Mouse (Mus musculus) gastrocnemius, postnatal 10 days (tissue): ENCODE data around the gene Dnah3. TPM values are rescaled to one million over a fixed set of nuclear protein-coding genes. Genes with fewer than 3 reads are reported as not detected.

Experiments
- DNase-seq: peaks from one replicate; pipeline ENCODE4 v3.0.0; 2021; ENCODE audit warnings: mixed read lengths
- total RNA-seq, 2 experiments: library from RNA; stranded (reverse); gene quantifications; 2 replicates each; pipeline ENCODE4 v1.2.3; 2021

Dnah3 gene
- total RNA-seq, 2 experiments from 2014 or later, result not detected

DNA sequence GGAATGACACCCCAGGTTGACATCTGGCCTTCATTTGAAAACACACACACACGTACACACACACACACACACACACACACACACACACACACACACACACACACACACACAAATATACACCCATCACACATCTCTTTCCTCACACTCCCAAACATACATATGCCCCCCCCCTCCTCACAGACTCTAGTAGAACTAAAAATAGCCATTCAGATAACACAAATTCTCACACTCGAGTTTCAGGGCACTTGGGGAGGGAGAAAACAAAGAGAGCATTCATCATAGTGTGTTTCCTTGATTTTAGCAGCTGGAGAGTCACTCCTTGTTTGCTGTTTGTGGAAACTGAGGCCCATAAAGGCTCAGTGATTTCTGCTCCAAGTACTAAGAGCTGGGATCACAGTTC is 41.1 kb downstream of the Dnah3 start:
- no peak for DNase-seq

DNA sequence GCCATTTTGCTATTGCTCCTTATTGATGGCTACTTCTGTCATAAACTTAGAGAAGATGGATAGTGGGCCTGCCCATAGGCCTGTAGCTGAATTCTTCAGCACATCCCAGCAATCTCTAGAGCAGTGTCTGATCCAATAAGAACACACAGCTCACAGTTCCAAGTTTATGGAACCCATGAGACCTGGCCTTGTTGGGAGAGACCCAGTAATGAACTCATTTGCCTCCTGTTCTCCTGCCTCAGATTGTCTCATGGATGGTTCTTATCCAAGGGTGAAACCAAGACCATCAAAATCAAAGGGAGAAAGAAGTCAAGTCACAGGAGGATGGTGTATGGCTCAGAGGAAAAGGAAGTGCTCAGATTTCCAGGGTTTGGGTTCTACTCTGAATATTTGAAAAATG is 44.6 kb downstream of the Dnah3 start:
- no peak for DNase-seq

DNA sequence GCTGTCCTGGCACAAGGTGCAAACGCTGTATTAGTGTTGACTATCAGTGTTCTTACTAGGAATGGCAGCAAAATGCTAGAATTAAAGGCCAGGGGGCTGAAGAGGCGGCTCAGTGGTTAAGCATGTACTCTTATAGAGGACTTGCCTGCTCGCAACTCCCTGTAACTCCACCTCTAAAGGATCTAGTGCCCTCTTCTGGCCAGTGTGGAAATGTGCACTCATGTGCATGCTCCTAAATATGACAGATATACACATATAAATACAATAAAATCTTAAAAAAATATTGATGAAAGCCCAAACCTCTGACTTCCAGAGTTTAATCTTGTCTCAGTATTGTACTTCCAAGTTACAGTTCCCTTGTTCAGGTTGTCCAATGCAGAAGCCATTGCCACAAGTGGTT is 51.1 kb downstream of the Dnah3 start:
- no peak for DNase-seq

DNA sequence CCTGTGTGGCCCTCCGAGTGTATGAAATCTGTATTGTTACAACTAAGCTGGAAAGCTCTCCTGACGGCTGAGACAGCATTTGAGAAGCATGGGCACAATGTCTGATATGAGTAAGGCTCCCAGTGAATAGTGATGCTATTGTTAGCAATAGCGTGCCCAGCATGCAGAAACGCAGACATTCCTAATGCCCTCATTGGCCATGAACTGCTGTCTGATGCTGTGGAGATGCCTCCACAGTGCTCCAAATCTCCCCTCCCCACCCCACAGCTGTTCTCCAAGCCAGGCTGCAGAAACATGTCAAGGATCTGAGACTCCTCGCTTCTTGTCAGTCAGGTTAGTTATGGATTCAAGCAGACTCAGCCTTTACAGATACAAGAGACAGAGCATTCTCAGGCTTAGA is 58.7 kb downstream of the Dnah3 start:
- no peak for DNase-seq

DNA sequence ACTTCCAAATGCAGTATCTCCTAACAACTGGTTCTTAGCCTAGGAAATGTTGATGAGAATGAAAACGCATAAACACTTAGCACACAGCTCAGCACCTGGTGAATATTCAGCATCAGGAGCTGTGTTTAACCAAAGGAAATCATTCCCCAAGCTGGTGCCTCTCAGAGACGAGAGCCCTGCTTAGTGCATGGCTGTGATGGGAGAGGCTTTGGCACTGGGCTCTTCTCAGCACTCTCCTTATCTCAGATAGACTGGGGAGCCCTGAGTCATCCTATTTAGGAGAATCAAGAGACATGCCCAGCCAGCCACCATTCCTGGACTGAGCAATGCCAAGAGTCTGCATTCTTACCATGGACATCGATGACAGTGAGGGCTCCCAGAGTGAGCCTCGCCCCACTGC is 60.1 kb downstream of the Dnah3 start:
- DNase-seq, result no peak

DNA sequence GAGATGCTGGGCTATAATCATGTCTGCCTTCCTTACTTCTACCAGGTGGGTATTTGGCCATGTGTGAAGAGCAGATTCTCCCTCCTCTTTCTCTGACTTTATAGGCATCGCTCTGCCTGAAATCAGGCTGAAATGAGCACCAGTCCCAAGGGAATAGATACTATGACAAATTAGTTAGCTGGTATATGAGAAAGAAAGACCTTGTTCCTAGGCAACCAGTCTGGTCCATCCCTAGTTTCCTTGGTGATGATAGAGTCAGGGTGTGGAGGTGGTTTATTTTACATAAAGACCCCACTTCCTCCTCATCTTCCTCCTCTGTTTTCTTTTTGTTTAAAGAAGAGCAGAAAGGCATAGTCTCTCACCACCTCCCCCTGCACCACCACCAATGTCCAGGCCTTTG is 60.5 kb downstream of the Dnah3 start:
- DNase-seq, result no peak

DNA sequence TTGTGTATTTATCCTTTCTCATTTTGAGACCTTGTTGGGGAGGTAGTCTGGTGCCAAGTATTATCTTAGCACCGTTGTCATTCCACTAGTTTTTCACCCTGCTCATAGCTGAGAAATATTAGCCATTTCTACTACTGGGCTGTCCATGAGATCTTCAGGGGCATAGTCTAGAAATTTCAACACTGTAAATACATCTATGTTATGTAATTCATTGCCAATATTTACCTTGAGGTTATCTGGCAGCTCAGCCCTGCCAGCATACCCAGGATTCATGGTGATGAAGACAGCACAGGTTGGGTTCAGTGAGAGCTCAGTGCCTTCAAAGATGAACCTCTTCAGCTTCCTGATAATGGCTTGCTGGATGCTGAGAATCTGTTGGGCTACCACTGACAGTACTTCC is 66.4 kb downstream of the Dnah3 start:
- no peak for DNase-seq

DNA sequence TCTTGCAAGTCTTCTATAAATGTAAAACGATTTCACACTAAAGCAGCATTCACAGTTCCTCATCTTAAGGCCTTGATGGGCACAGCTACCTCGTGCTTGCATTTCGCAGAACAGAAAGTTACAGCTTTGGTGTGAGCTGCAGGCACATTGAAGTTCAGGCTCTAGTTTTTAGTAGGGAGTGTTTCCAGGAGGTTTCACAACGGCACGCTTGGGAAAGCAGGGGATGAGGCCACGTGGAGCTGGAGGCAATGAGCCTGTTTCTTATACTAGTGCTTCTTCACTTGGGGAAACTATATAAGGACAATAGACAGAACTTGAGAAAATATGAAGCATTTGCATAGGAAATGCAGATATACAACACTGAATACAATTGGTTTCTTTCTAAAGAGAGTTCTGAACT is 98.0 kb downstream of the Dnah3 start:
- no peak for DNase-seq

DNA sequence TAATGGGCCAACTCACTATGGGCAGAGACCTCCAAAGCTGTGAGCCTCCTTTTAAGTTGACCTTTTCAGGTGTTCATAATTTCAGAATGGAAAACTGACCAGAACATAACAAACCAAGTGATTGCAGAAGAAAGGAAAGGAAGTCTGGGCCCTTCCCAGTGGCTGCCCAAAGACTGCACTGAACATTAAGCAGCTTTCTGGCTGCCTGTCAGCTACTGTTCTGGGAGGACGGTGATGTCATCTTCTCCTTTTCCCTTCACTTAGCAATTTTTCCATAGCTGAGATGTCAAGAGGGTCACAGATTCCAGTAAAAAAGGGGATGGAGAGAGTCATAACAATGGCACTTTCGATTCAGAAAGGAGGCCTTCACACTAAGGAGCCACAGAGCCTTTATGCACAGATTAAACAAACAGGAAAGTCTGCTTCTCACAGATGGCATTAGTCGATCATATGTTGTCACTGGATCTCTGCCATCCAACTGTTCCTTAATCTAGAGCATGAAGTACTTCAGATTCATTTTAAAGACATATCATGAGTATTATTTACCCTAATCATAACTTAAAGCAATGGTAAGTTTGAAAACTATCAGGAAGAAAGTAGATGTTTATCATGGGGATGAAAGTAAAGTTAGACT is 109.7 kb downstream of the Dnah3 start:
- no peak for DNase-seq

DNA sequence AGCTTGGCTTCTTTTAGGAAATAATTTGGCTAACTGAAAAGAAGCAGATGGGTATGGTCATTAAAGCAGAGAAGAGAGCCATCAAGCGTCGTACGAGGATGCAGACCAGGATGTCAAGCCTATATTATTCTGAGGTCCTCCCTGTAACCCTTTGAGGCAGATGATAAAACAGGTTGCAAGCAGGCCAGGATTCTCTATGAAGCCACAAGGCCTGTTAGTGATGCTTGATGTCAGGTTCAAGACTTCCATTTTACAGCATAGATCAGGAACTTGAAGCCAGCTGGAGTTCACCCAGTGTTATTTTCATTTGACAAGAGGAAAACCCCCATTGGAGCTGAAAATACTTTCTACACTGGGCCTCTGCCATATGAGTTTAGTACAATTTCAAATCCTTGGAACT is 114.9 kb downstream of the Dnah3 start:
- DNase-seq, result no peak

DNA sequence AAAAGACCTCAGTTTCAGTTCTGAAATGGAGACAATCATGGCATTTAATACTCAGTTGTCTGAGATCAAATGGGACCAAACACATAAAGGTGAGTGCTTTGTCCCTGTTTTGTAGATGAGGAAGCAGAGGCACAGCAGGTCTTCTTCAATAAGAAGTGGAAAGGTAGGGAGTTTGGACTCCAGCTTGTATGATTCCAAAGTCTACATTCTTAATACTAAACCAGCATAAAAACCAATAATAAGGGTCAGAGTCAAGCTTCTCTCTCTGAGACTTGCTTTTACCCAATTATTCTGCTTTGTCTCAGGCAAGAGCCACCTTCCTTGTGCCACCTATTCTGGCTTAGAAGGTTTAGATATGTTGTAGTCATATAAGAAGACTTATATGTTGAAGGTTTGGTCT is 116.5 kb downstream of the Dnah3 start:
- no peak for DNase-seq

DNA sequence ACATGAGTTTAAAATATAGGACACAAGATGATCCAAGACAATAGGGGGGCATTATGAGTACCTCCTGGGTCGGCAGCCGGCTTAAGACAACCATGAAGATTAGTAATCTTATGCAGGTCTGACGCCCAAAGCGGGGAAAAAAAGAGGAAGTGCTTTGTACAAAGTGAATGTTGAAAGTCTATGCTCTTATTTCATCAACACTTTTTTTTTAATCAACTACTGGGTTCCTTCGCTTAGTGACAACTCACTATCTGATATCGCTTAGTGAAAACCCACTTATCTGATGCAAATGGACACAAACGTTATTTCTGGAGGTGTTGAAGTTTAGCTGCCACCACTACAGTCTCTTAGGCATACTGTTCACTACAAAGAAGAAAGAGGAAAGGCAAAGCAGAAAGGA is 117.5 kb downstream of the Dnah3 start:
- DNase-seq, result no peak

DNA sequence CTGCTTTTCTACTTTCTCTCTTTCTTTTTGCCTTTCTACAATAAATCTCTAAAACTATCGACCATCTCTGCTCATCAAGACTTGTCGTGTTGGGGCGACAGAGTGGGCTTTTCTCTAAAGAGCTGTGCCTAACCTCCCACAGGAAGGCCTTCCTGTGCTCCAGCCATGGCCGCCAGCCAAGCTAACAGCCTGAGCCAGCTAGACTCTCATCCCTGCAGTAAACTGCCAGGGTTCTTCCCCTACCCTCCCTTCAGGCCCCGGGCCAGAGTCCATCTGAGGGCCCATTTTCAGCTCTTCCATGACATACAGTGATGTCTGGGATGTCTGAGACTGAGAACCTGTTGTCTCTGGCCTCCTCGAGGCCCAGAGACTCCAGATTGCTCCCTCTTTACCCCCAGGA is 118.8 kb downstream of the Dnah3 start:
- peak; percentile 13 for DNase-seq

DNA sequence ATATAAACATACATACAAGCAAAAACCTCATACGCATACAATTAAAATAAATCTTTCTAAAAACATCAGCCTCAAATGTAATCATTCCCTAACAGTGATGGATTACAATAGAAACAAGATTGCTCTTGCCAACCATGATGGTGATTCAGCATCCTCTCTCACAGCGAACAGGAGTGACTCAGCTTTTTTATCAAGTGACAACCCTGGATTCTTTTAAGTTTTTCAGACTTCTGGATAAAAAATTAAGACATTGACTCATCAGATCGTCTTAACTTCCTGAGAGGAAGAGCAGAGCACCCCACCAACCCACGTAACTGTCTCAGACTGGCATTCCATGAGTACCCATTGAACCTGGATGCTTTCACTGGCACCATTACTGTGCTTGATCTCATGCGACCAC is 120.9 kb downstream of the Dnah3 start:
- no peak for DNase-seq

DNA sequence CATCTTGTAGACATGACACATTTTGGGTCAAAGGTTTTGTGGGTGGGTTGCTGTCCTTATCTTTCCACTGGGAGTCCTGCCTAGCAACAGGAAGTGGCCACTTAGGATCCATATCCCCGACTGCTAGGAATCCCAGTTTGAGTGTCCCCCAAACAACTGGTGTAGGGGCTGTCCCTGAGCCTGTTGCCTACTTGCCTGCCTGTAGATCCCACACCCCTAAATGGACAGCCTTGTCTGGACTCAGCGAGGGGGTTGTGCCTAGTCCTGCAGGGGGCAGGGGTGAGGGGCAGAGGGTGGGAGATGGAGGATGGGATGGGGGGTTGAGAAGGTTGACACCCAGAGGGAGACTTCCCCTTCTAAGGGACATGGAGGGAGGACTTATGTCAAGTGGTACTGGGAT is 125.8 kb downstream of the Dnah3 start:
- DNase-seq, result no peak

DNA sequence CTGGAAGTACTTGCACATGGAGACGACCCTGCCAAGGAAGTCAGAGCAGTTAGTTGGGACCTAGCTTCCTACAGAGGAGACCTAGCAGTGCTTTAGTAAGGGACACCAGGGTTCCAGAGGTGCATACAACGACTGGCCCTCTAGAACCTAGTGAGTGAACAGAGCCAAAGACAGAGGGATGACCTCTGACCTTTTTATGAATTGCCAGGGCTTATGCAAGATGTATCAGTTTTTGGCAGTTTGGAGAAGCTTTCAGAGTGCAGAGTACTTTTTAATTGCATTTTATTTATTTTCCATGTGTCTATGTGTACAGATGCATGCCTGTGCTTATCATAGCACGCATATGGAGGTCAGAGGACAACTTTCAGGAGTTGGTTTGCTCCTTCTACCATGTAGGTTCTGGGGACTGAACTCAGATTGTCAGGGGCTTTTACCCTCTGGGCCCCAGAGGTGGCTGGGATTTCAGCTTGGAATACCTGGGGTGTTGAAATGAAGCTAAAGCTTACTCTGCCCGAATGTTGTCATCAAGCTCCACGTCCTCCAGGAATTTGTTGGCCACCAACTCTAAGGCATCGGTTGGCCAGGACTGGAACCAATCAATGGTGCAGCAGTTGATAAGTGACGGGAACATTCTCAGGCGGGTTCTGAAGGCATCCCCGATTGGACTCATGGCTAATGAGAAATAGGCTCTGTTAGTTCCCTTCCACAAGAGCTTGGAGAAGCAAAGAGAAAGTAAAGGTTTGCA is 129.3 kb downstream of the Dnah3 start:
- DNase-seq, result no peak

DNA sequence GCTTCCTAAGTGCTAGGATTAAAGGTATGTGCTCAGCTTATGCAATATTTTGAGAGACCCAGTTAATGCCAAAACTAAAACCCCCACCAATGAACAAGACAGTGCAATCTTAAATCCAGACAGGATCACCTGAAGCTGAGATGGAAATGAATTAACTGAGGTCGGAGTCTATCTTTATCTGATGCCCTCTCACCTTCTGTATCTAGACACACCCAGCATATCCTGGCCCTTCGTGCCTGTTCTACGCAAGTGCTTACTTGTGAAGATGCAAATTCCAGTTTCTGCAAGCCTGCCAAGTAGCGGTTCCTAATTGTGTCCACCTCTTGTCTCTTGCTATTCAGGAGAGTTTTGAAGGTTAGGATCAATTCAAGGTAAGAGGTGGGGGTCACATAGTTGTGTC is 129.9 kb downstream of the Dnah3 start:
- no peak for DNase-seq

DNA sequence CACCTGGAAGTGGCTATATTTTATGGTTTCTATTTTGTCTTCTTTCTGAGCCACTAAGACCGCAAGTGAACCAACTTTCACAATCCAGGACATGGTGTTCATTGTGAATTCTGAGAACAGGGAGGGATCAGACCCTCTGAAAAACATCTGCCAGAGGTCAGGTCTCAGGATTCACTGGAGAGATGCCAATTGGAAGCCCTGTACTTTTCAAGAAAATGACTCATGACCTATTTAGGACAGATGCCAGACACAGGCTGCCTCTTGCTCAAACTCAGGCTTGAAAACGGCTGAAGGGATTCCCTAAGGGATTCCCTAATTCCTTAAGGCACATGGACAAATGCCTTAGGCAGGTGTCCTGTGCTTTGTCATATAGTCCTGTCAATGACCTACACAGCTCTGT is 134.0 kb downstream of the Dnah3 start:
- no peak for DNase-seq

DNA sequence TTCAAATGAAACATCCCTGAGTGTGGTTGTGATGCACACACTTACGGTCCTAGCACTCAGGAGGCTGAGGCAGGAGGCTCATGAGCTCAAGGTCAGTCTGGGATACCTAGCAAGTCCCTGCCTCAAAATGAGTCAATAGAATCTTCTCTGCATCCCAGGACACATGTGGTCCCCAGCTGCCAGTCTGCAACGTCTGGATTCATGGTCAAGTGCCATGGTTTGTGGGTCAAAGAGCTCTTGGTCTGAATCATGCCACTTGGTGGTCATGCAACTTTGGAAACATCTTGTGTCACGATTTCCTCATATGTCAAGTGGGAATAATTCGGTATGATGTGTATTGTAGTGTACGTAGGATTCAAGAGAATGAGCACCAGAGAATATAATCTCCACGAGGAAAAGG is 134.5 kb downstream of the Dnah3 start:
- DNase-seq, result no peak

DNA sequence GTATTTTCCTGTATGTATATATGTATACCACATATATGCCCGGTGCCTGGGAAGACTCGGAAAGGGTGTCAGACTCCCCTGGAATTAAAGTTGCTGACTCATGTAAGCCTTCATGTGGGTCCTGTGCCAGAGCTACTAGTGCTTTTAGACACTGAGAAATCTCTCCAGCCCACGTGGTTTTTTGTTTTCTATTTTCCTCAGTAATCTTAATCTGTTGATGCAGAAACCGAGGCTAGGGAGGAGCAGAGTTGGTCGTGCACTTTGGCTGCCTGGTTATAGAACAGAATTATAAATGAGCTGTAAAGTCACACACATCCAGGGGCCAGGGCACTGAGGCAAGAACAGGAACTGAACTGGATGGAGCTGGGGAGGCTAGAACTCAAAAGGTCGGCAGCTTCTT is 135.1 kb downstream of the Dnah3 start:
- no peak for DNase-seq

DNA sequence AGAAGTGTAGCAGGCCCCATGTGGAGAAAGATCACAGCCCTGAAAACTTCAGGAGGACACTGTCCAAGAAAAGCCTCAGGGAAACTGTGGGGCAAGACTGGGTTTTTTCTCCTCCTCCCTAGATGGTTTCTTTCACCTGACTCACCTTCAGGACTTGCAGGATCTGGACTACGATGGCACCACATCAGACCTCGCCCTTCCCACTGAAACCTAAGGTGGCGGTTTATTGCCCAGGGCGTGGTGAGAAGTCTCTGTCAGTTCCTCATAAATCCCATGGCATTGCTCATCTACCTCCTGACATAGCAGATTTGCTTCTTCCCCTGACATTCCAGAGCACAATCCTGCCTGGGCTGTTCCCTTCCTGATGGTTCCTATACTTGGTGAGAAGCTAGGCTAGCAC is 135.6 kb downstream of the Dnah3 start:
- DNase-seq, result no peak

DNA sequence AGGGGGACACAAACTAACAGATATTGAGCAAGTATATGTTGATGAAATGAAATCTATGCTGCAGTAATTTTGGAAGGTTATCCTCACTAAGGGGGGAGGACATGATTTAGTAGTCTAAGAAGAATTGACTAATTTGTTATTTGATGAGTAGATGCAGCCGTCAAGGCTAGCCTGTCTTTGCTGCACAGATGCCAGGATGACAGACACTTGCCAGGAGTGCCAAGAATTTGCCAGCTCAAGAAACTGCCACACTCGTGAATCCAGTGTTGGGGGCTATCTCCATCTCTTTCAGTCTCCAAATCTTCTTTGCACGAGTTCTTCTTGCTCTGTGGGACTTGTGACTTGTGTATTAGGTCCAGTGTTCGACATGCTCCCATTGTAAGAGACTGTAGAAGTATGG is 136.0 kb downstream of the Dnah3 start:
- DNase-seq, result no peak

DNA sequence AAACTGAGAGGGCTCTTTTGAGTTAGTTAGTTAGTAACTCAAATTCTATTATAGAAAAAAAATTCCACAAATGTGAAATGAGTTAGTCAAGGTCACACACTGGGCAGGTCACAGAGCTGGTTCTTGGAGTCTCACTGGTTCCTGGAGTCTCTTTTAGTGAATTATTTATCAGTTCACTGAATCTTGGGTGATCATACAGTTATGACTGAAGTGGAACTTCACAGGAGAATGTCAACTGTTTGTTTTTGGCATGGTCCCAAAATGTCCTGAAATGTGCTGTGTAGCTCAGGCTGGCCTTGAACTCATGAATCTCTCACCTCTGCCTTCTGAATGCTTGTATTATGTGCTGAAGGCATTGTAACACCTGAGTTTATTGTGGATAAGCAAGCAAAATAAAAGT is 137.7 kb downstream of the Dnah3 start:
- DNase-seq, result no peak

DNA sequence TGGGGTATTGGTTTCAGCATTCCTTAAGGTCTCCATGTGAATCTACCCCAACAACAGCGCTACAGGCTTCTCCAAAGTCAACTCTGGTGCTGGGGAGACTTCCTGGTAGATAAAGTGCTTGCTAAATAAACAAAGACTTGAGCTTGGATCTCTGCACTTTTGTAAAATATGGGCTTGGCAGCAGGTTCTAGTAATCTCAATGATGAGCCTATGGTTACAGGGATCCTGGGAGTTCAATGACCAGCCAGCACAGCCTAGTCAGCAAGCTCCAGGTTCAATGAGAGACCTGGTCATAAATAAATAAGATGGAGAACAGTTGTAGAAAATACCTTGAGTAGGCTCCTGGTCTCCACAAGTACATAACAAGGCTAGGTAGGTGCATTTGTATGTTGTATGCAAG is 141.0 kb downstream of the Dnah3 start:
- DNase-seq, result no peak

DNA sequence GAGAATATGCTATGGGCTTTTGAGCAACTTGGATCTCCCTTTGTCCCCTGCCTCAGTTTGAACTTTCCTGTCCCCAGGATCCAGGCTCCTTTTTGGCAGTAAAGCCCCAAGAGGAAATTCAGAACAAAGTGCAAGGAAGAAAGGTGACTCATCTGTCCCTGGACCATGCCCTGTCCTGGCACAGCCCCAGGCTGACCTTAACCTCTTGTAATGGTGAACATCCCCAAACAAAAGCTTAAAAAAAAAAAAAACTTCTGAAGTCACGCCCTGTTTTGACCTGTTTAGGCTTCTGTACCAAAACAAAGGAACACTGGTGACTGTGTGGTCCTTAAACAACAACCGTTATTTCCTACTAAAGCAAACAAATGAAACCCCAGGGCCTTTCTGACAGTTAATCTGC is 153.5 kb downstream of the Dnah3 start:
- no peak for DNase-seq
